Mouse (Mus musculus): Measurements from ENCODE around the gene Ifitm3. TPM values are rescaled to one million over a fixed set of nuclear protein-coding genes. Genes with fewer than 3 reads are reported as not detected.
"Not testable (repeated sequence)": the region's sequence is repeated elsewhere in the genome, so short reads cannot be mapped to it uniquely, and the experiment has no call there.

The Ifitm3 gene
- polyA plus RNA-seq, 1 experiment from 2014 or later = 14.0 TPM

DNA sequence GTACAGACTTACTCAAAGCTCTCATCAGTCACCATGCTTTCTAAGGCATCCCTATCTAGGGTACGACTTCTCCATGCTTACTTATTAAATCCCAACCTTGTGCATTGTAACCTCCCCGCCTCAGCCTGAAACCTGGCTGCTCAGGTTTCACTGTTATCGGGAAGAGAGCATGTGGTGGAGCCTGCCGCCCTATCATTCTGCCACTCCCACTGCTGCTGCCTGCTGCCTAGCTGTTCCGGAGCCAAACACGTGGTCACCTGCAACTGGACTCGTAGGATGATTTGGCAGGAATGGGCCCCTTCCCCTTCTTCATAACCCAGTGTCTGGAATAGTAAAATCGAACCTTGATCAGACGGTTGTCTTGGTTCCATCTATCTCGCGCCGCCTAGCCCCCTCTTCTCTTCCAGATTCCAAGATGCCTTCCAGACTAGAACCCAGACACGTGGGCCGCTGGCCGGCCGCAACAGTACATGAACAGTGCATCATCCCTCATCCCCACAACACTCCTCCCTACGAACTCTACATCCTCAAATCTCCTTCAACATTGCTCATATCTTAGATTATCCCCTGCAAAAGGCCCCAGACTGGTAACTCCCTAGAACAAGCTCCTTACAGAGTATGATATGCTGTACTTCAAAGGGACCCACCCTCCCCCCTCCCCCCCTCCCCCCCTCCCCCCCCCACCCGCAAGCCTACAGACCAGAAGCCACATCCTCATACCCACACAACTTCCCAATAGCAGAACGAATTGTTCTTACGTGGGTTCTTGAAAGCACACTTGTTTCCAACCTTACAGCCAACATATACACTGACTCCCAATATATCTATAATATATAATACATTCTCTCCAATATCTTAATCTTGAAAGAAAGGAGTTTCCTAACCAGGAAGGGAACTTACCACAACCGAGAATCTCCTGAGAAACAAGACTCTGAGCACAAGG is 27.8 kb upstream of the Ifitm3 start:
- Histone ChIP-seq H3K4me3 (ENCODE audit: low read depth, low read length) (no peak overlapping the region), H3K4me1 (ENCODE audit: control insufficient read depth, insufficient read depth, low read length) (no peaks in the 10 kb centered on the region), H3K27ac (ENCODE audit: low read depth, low read length) (no peak overlapping the region), H3K9me3 (ENCODE audit: control insufficient read depth, low read length) (no peaks in the 10 kb centered on the region), H3K27me3 (ENCODE audit: control insufficient read depth, insufficient read depth, low read length) (no peaks in the 10 kb centered on the region), H3K36me3 (ENCODE audit: control insufficient read depth, insufficient read depth, low read length) (no peaks in the 10 kb centered on the region), H3K4me2 (no peak overlapping the region), H3K9ac (ENCODE audit: low read length) (no peak overlapping the region)
- DNase-seq (ENCODE audit: low spot score, missing footprints) = peak; percentile 26
- ATAC-seq (ENCODE audit: low FRiP score) = no peak
- WGBS = 82% methylated on average over 20 of the region's 21 CpGs

DNA sequence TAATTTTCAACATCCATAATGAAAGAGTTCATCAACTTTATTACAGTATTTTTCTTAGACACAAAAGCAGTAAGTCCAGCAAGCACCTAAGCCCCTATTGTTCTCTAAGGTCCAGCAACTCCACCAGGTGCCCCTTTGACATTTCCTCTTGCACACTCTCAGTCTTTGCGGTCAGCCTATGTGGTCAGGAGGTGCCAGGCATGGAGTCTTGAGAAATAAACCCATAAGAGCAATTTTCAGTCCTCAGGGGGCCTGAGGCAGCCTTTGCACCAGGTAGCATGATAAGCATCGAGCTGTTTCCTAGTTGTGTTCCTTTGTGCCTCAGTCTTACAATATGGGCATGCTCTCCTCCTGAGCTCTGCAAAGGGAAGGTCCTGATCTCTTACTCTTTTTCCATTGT is 26.1 kb upstream of the Ifitm3 start:
- H3K9me3 ChIP-seq (ENCODE audit: control insufficient read depth, low read length); ATAC-seq (ENCODE audit: low FRiP score); H3K36me3 ChIP-seq (ENCODE audit: control insufficient read depth, insufficient read depth, low read length); H3K4me3 ChIP-seq (ENCODE audit: low read depth, low read length); DNase-seq (ENCODE audit: low spot score, missing footprints); H3K4me2 ChIP-seq; H3K4me1 ChIP-seq (ENCODE audit: control insufficient read depth, insufficient read depth, low read length); H3K27ac ChIP-seq (ENCODE audit: low read depth, low read length); H3K27me3 ChIP-seq (ENCODE audit: control insufficient read depth, insufficient read depth, low read length); H3K9ac ChIP-seq (ENCODE audit: low read length): not testable (repeated sequence)
- WGBS = 92% methylated on average over 1 of the region's 2 CpGs

DNA sequence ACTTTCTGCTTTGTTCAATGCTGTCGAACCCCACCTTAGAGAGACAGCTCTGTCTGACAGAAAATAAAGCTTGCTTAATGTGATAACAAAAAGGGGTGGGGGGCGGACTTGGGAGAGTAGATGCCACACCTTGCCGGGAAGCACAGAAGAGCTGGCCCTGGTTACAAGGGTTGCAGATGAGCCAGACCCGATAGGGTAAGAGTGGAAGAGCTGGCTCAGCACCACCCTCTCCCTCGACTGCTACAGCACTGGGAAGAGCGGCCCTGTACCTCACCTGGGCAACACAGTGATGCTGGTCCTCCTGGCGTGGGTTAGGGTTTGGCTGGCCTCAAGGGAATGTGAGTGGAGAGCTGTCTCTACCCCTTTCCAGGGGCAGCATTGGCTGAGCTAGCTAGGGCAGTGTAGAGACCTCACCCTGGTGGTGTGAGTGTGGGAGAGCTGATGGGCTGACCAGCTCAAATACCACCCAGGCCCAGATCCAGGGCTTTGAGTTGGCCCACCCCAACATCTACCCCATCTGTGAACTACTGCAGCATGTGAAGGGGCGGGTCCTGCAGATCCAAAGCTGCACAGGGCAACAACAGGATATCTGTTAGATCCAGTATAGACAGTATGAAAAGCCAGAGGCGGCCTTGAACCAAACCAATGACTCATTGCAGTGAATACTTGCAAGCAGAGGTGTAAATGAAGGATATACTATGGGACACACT is 22.0 kb upstream of the Ifitm3 start:
- no peak for ATAC-seq (ENCODE audit: low FRiP score)
- Histone ChIP-seq H3K4me1 (ENCODE audit: control insufficient read depth, insufficient read depth, low read length) (no peaks in the 10 kb centered on the region), H3K4me2 (no peak overlapping the region), H3K9ac (ENCODE audit: low read length) (no peak overlapping the region), H3K36me3 (ENCODE audit: control insufficient read depth, insufficient read depth, low read length) (no peaks in the 10 kb centered on the region), H3K27me3 (ENCODE audit: control insufficient read depth, insufficient read depth, low read length) (no peaks in the 10 kb centered on the region), H3K9me3 (ENCODE audit: control insufficient read depth, low read length) (no peaks in the 10 kb centered on the region), H3K27ac (ENCODE audit: low read depth, low read length) (no peak overlapping the region), H3K4me3 (ENCODE audit: low read depth, low read length) (no peak overlapping the region)
- 82% methylated on average over 9 of the region's 9 CpGs for WGBS
- no peak for DNase-seq (ENCODE audit: low spot score, missing footprints)

DNA sequence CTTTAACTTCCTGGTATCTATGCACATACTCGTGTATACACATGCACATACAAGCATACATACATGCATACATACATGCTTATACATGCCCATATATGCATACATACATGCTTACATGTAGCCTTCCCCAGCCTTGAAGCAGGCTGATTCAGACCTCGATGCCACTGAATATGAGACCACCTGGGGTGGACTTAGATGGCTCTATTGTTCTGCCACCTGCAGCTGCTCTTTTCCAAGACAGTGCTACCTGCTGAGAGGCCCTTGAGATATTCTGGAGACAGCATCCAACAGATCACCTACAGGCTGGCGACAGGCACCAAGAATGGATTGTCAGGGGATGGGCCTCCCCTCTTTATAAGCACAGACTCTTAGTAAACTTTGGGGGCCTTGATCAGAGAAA is 19.8 kb upstream of the Ifitm3 start:
- Histone ChIP-seq H3K9ac (ENCODE audit: low read length) (no peak overlapping the region), H3K27ac (ENCODE audit: low read depth, low read length) (no peak overlapping the region), H3K4me3 (ENCODE audit: low read depth, low read length) (no peak overlapping the region), H3K36me3 (ENCODE audit: control insufficient read depth, insufficient read depth, low read length) (no peaks in the 10 kb centered on the region), H3K4me2 (no peak overlapping the region), H3K27me3 (ENCODE audit: control insufficient read depth, insufficient read depth, low read length) (no peaks in the 10 kb centered on the region), H3K4me1 (ENCODE audit: control insufficient read depth, insufficient read depth, low read length) (peaks cover 9% of the 10 kb centered on the region), H3K9me3 (ENCODE audit: control insufficient read depth, low read length) (no peaks in the 10 kb centered on the region)
- ATAC-seq (ENCODE audit: low FRiP score) (no peak), DNase-seq (ENCODE audit: low spot score, missing footprints) (no peak)
- WGBS = 44% methylated on average over 3 of the region's 3 CpGs

DNA sequence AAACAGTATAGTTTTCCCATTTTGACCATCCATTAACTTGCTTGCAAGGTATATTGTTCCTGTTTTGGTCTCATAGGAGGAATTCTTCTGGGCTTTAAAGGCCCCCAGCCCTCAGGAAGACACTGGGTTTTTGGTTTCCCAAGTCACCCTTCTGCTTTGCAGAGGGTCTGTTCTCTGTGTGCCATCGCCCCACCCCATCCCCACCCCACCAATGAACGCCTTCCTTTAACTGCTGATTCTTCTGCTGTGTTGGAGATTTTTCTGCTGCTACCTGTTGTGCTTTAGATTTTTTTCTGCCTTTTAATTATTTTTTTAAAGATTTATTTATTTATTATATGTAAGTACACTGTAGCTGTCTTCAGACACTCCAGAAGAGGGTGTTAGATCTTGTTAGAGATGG is 18.3 kb upstream of the Ifitm3 start, which contains the start of gene Gm17387:
Gm17387 (plus strand) TSS at position 301 of the 400 bp plus-strand sequence.
- WGBS = 83% methylated on average over 2 of the region's 2 CpGs
- no peak within 1 kb of the TSS for H3K27ac ChIP-seq (ENCODE audit: low read depth, low read length)
- ATAC-seq (ENCODE audit: low FRiP score) (no peak), DNase-seq (ENCODE audit: low spot score, missing footprints) (peak; percentile 41)
- no peak within 1 kb of the TSS for H3K4me3 ChIP-seq (ENCODE audit: low read depth, low read length)
- no peaks in the 10 kb centered on the region for H3K9me3 ChIP-seq (ENCODE audit: control insufficient read depth, low read length)
- no peaks in the 10 kb centered on the region for H3K27me3 ChIP-seq (ENCODE audit: control insufficient read depth, insufficient read depth, low read length)
- H3K4me2 ChIP-seq = no peak within 1 kb of the TSS
- peaks cover 12% of the 10 kb centered on the region for H3K4me1 ChIP-seq (ENCODE audit: control insufficient read depth, insufficient read depth, low read length)
- no peaks in the 10 kb centered on the region for H3K36me3 ChIP-seq (ENCODE audit: control insufficient read depth, insufficient read depth, low read length)
- H3K9ac ChIP-seq (ENCODE audit: low read length) = no peak within 1 kb of the TSS

DNA sequence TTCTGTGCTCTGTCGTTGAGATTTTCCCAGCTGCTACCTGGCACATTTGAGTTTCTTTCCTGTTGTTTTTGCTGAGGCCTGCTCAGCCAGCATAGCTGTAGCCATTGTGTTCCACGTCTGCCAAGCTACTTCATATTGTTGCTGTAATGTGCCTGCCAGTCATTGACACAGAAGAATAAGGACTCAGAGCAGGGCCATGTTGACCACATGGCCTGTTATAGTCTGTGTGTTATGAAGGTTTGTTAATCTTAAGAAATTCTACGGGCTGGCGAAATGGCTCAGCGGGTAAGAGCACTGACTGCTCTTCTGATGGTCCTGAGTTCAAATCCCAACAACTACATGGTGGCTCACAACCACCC is 16.1 kb upstream of the Ifitm3 start:
- WGBS = 55% methylated on average over 5 of the region's 5 CpGs

DNA sequence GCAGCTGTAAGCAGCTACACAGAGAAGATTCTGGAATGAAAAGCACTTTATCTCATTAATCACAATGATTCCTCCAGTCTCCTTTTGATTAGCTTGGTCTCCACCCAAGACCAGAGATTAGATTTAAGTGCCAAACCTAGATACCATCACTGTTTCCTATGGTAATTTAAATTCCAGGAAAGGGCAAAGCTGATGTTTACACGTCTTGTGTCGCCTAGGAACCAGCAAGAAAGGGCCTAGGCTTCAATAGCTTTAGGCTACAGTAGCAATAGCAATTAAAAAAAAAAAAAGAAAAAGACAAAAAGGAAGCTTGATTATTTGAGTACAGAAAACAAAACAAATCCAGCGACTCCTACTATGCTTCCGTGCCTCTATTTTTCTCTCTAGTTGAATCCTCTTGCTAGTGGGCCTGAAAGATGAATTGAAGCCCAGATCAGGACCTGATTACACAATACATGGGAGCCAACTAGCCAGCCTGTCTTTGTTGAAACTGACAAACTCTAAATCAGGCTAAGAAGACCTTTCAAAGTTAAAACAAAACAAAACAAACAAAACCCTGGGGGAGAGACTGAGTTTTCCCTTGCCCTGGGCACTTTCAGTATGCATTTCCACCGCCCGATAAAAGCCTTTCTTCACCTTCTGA is 15.6 kb upstream of the Ifitm3 start:
- no peak overlapping the region for H3K9ac ChIP-seq (ENCODE audit: low read length)
- H3K4me3 ChIP-seq (ENCODE audit: low read depth, low read length) = no peak overlapping the region
- ATAC-seq (ENCODE audit: low FRiP score) = no peak

More for the DNA sequence above, 16.1 kb upstream of the Ifitm3 start:
- Histone ChIP-seq H3K36me3 (ENCODE audit: control insufficient read depth, insufficient read depth, low read length) (no peaks in the 10 kb centered on the region), H3K4me1 (ENCODE audit: control insufficient read depth, insufficient read depth, low read length) (peaks cover 12% of the 10 kb centered on the region), H3K4me3 (ENCODE audit: low read depth, low read length) (no peak overlapping the region), H3K9ac (ENCODE audit: low read length) (no peak overlapping the region), H3K9me3 (ENCODE audit: control insufficient read depth, low read length) (no peaks in the 10 kb centered on the region), H3K27me3 (ENCODE audit: control insufficient read depth, insufficient read depth, low read length) (no peaks in the 10 kb centered on the region), H3K4me2 (no peak overlapping the region), H3K27ac (ENCODE audit: low read depth, low read length) (peak overlapping the region; percentile 65)
- DNase-seq (ENCODE audit: low spot score, missing footprints) (no peak), ATAC-seq (ENCODE audit: low FRiP score) (no peak)

DNA sequence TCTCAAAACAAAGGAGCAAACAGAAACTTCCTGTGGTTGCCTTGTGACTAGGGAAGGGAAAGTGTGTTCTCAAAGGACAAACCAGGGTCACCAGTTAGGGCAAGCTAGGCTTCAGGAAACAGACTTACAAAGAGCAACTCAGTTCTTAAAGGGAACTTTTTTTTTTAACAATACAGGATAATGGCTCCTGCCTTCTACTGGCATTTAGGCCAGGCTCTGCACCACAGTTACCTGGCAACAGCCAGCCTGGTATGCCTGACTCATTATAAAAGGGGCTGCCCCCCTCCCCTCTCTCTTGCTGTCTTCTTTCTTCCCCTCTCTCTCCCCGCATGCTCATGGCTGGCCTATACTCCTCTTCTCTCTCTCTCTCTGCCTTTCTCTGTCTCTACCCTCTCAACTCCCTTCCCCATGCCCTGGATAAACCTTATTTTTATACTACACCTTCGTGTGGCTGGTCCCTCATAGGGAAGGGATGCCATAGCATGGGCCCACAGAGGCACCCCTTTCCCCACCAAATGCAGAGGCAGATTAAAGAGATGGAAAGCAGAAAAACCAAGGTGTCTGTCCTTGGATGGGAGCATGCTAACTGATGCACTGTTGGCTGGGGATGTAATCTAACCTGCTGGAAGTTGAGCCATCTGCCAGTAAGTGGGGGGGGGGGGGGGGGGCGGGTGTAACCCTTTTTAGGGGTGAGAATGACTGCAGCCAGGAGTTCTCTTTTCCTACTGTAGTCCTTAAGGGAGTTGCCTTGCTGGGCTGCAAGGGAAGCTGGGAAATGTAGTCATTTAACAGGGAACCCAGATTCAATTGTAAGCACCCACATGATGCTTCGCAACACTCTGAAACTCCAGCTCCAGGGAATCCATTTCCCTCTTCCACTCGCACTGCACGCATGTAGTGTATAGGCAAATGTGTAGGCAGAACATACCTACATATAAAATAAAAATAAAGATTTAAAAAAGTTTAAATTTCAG is 14.6 kb upstream of the Ifitm3 start:
- Histone ChIP-seq H3K9me3 (ENCODE audit: control insufficient read depth, low read length) (no peaks in the 10 kb centered on the region), H3K36me3 (ENCODE audit: control insufficient read depth, insufficient read depth, low read length) (no peaks in the 10 kb centered on the region), H3K9ac (ENCODE audit: low read length) (peak overlapping the region; percentile 51), H3K27me3 (ENCODE audit: control insufficient read depth, insufficient read depth, low read length) (no peaks in the 10 kb centered on the region), H3K4me3 (ENCODE audit: low read depth, low read length) (no peak overlapping the region), H3K4me2 (peak overlapping the region; percentile 14; the same call in 1 of the 2 replicates), H3K27ac (ENCODE audit: low read depth, low read length) (peak overlapping the region; percentile 81), H3K4me1 (ENCODE audit: control insufficient read depth, insufficient read depth, low read length) (peaks cover 12% of the 10 kb centered on the region)
- 23% methylated on average over 6 of the region's 6 CpGs for WGBS
- ATAC-seq (ENCODE audit: low FRiP score) (peak; percentile 93), DNase-seq (ENCODE audit: low spot score, missing footprints) (peak; percentile 91)

More for the DNA sequence above, 15.6 kb upstream of the Ifitm3 start:
- 21% methylated on average over 6 of the region's 6 CpGs for whole genome bisulfite sequencing
- DNase-seq (ENCODE audit: low spot score, missing footprints) = peak; percentile 85
- peaks cover 12% of the 10 kb centered on the region for H3K4me1 ChIP-seq (ENCODE audit: control insufficient read depth, insufficient read depth, low read length)
- H3K27ac ChIP-seq (ENCODE audit: low read depth, low read length) = peak overlapping the region; percentile 65
- no peaks in the 10 kb centered on the region for H3K27me3 ChIP-seq (ENCODE audit: control insufficient read depth, insufficient read depth, low read length)
- H3K9me3 ChIP-seq (ENCODE audit: control insufficient read depth, low read length) = no peaks in the 10 kb centered on the region
- H3K4me2 ChIP-seq = no peak overlapping the region
- no peaks in the 10 kb centered on the region for H3K36me3 ChIP-seq (ENCODE audit: control insufficient read depth, insufficient read depth, low read length)

Data from midbrain, embryonic 11.5 days (tissue).